Mouse (Mus musculus): ENCODE data around the gene Irf4. TPM values are rescaled to one million over a fixed set of nuclear protein-coding genes. Genes with fewer than 3 reads are reported as not detected.

Gene Irf4
- total and polyA plus RNA-seq, 2 experiments = 0.27 to 0.28 TPM

GRCm38 (mm10) chr13:30787556-30787955, 38.5 kb downstream of the Irf4 start:
- Histone ChIP-seq H3K9ac (ENCODE audit: low read depth, low read length) (no peak overlapping the region), H3K27ac (replicated peaks; ENCODE audit: insufficient read depth, low read depth, low read length) (no peak overlapping the region), H3K79me2 (ENCODE audit: control insufficient read depth, insufficient read depth, low read length) (no peaks in the 10 kb centered on the region), H3K36me3 (ENCODE audit: control insufficient read depth, insufficient read depth, low read length) (no peaks in the 10 kb centered on the region), H3K4me1 (ENCODE audit: control insufficient read depth, insufficient read depth, low read length) (peaks cover 5% of the 10 kb centered on the region; the same call in 1 of the 2 replicates), H3K4me3 (ENCODE audit: insufficient read depth, low read depth, low read length) (no peak overlapping the region), H3K27me3 (ENCODE audit: control insufficient read depth, insufficient read depth, low read length) (no peaks in the 10 kb centered on the region)
- DNase-seq (ENCODE audit: extremely low read depth, low read depth, low spot score) = no peak
- 90% methylated on average over 2 of the region's 2 CpGs for WGBS
- TF ChIP-seq CTCF (IDR thresholded peaks at IDR 0.05; ENCODE audit: low read depth, low read length) (no peak), POLR2A (IDR thresholded peaks at IDR 0.05; ENCODE audit: extremely low read depth, insufficient read depth, low read length) (no peak)

GRCm38 (mm10) chr13:30787960-30788359, 38.9 kb downstream of the Irf4 start:
- TF ChIP-seq CTCF (IDR thresholded peaks at IDR 0.05; ENCODE audit: low read depth, low read length) (no peak), POLR2A (IDR thresholded peaks at IDR 0.05; ENCODE audit: extremely low read depth, insufficient read depth, low read length) (no peak)
- Histone ChIP-seq H3K79me2 (ENCODE audit: control insufficient read depth, insufficient read depth, low read length) (no peaks in the 10 kb centered on the region), H3K27ac (replicated peaks; ENCODE audit: insufficient read depth, low read depth, low read length) (no peak overlapping the region), H3K4me1 (ENCODE audit: control insufficient read depth, insufficient read depth, low read length) (peaks cover 5% of the 10 kb centered on the region; the same call in 1 of the 2 replicates), H3K36me3 (ENCODE audit: control insufficient read depth, insufficient read depth, low read length) (no peaks in the 10 kb centered on the region), H3K9ac (ENCODE audit: low read depth, low read length) (no peak overlapping the region), H3K27me3 (ENCODE audit: control insufficient read depth, insufficient read depth, low read length) (no peaks in the 10 kb centered on the region), H3K4me3 (ENCODE audit: insufficient read depth, low read depth, low read length) (no peak overlapping the region)
- no peak for DNase-seq (ENCODE audit: extremely low read depth, low read depth, low spot score)
- 93% methylated on average over 4 of the region's 4 CpGs for WGBS

DNA sequence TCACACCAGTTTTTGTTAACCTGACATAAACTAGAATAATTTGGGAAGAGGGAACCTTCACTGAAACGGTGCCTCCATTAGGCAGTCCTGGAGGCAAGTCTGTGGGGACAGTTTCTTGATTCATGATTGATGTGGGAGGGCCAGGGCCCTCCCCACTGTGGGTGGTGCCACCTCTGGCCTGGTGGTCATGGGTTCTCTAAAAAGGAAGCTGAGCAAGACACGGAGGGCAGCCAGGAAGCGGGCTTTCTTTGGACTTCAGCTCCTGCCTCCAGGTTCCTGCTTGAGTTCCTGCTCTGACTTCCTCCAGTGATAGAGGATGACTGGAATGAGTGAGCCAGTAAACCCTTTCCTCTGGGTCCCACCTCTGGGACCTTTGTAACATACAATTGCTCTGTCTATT, 39.4 kb downstream of the Irf4 start:
- Histone ChIP-seq H3K27ac (replicated peaks; ENCODE audit: insufficient read depth, low read depth, low read length) (no peak overlapping the region), H3K27me3 (ENCODE audit: control insufficient read depth, insufficient read depth, low read length) (no peaks in the 10 kb centered on the region), H3K36me3 (ENCODE audit: control insufficient read depth, insufficient read depth, low read length) (no peaks in the 10 kb centered on the region), H3K4me3 (ENCODE audit: insufficient read depth, low read depth, low read length) (no peak overlapping the region), H3K9ac (ENCODE audit: low read depth, low read length) (no peak overlapping the region), H3K4me1 (ENCODE audit: control insufficient read depth, insufficient read depth, low read length) (peaks cover 5% of the 10 kb centered on the region; the same call in 1 of the 2 replicates), H3K79me2 (ENCODE audit: control insufficient read depth, insufficient read depth, low read length) (no peaks in the 10 kb centered on the region)
- WGBS = 87% methylated on average over 3 of the region's 3 CpGs
- TF ChIP-seq CTCF (IDR thresholded peaks at IDR 0.05; ENCODE audit: low read depth, low read length) (no peak), POLR2A (IDR thresholded peaks at IDR 0.05; ENCODE audit: extremely low read depth, insufficient read depth, low read length) (no peak)
- DNase-seq (ENCODE audit: extremely low read depth, low read depth, low spot score) = no peak

DNA sequence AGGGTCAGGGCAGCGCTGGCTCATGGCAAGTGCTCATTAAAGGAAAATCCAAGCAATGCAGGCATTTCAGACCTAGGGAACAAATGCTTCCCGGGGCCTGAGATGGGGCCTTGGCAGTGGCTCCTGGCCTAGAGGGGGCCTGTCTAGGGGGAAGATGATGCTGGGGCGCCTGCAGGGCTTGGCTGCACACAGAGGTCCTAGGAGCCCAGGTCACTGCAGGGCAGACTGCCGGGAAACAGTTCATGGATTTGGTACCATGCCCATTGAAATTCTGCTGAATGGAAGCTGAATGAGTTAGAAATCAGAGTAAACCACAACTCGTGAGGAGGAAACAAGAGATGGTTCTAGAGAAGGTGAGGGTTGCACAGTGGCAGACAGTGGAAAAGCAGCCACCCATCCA, 41.0 kb downstream of the Irf4 start:
- no peak overlapping the region for H3K27ac ChIP-seq (replicated peaks; ENCODE audit: insufficient read depth, low read depth, low read length)
- WGBS = 82% methylated on average over 5 of the region's 5 CpGs
- TF ChIP-seq CTCF (IDR thresholded peaks at IDR 0.05; ENCODE audit: low read depth, low read length) = no peak
- no peak for TF ChIP-seq POLR2A (IDR thresholded peaks at IDR 0.05; ENCODE audit: extremely low read depth, insufficient read depth, low read length)

DNA sequence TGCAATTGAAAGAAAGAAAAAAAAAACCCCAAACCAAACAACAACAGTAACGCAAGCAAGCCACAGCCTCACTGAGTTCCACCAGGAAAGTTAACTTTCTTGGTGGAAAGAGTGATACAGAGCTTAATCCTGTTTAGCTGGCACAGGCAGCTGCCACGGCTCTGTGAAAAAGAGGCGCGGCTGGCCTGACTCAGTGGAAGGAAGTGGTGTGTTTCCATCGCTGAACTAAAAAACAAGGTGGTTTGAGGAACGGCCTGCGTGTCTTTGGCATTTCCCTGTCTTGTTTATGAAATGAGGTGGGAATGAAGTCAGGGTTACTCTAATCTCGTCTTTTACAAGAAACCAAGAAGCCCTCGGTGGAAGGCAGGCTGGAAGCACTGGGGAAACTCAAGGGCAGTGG, 43.3 kb downstream of the Irf4 start:
- no peak overlapping the region for H3K4me3 ChIP-seq (ENCODE audit: insufficient read depth, low read depth, low read length)
- 82% methylated on average over 9 of the region's 9 CpGs for WGBS
- no peak overlapping the region for H3K27ac ChIP-seq (replicated peaks; ENCODE audit: insufficient read depth, low read depth, low read length)
- no peak for DNase-seq (ENCODE audit: extremely low read depth, low read depth, low spot score)
- H3K36me3 ChIP-seq (ENCODE audit: control insufficient read depth, insufficient read depth, low read length) = no peaks in the 10 kb centered on the region
- no peaks in the 10 kb centered on the region for H3K79me2 ChIP-seq (ENCODE audit: control insufficient read depth, insufficient read depth, low read length)
- H3K9ac ChIP-seq (ENCODE audit: low read depth, low read length) = no peak overlapping the region
- H3K27me3 ChIP-seq (ENCODE audit: control insufficient read depth, insufficient read depth, low read length) = no peaks in the 10 kb centered on the region
- H3K4me1 ChIP-seq (ENCODE audit: control insufficient read depth, insufficient read depth, low read length) = no peaks in the 10 kb centered on the region
- TF ChIP-seq CTCF (IDR thresholded peaks at IDR 0.05; ENCODE audit: low read depth, low read length) (no peak), POLR2A (IDR thresholded peaks at IDR 0.05; ENCODE audit: extremely low read depth, insufficient read depth, low read length) (no peak)

More for the DNA sequence above, 41.0 kb downstream of the Irf4 start:
- no peak for DNase-seq (ENCODE audit: extremely low read depth, low read depth, low spot score)
- Histone ChIP-seq H3K27me3 (ENCODE audit: control insufficient read depth, insufficient read depth, low read length) (no peaks in the 10 kb centered on the region), H3K9ac (ENCODE audit: low read depth, low read length) (no peak overlapping the region), H3K4me1 (ENCODE audit: control insufficient read depth, insufficient read depth, low read length) (peaks cover 1% of the 10 kb centered on the region; the same call in 1 of the 2 replicates), H3K79me2 (ENCODE audit: control insufficient read depth, insufficient read depth, low read length) (no peaks in the 10 kb centered on the region), H3K36me3 (ENCODE audit: control insufficient read depth, insufficient read depth, low read length) (no peaks in the 10 kb centered on the region), H3K4me3 (ENCODE audit: insufficient read depth, low read depth, low read length) (no peak overlapping the region)

DNA sequence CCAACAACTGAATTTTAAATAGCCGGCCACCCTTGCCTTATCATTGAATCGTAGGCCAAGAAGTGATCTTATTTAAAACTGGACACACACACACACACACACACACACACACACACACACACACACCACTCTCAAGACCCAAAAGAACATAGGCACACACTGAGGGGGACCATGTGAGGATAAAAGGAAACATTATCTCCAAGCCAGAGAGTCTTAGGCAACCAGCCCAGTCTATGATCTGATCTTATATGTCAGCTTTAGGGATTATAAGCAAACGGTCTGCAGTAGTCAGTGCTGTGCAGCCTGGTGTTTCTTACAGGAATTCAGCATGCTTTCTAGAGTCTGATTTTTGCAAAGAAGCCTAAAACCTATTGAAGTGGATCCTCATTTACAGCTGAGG, 43.7 kb downstream of the Irf4 start:
- WGBS = 75% methylated on average over 3 of the region's 3 CpGs
- H3K79me2 ChIP-seq (ENCODE audit: control insufficient read depth, insufficient read depth, low read length) = no peaks in the 10 kb centered on the region
- H3K27me3 ChIP-seq (ENCODE audit: control insufficient read depth, insufficient read depth, low read length) = no peaks in the 10 kb centered on the region
- H3K4me3 ChIP-seq (ENCODE audit: insufficient read depth, low read depth, low read length) = no peak overlapping the region
- no peak overlapping the region for H3K27ac ChIP-seq (replicated peaks; ENCODE audit: insufficient read depth, low read depth, low read length)
- no peak for DNase-seq (ENCODE audit: extremely low read depth, low read depth, low spot score)
- H3K36me3 ChIP-seq (ENCODE audit: control insufficient read depth, insufficient read depth, low read length) = no peaks in the 10 kb centered on the region
- H3K9ac ChIP-seq (ENCODE audit: low read depth, low read length) = no peak overlapping the region
- H3K4me1 ChIP-seq (ENCODE audit: control insufficient read depth, insufficient read depth, low read length) = no peaks in the 10 kb centered on the region
- TF ChIP-seq CTCF (IDR thresholded peaks at IDR 0.05; ENCODE audit: low read depth, low read length) (no peak), POLR2A (IDR thresholded peaks at IDR 0.05; ENCODE audit: extremely low read depth, insufficient read depth, low read length) (no peak)
